Mouse (Mus musculus) limb, embryonic 11.5 days (tissue): ENCODE results near the gene Mgat2. TPM values are rescaled to one million over a fixed set of nuclear protein-coding genes. Genes with fewer than 3 reads are reported as not detected.

Source experiments
- ATAC-seq: fragments of 200-750 bp; cut with Nextera tagmentation; 2 replicates; pipeline ENCODE4 v1.8.0; 2017; ENCODE audit warnings: low read depth; ENCODE audit not compliant: insufficient number of reproducible peaks, low FRiP score, low TSS enrichment
- DNase-seq: peaks from one replicate; pipeline ENCODE4 v3.0.0-alpha.2; 2015; ENCODE audit warnings: low spot score
- H3K27ac ChIP-seq: fragments of 300-500 bp; sonication (generic); replicated peaks from 2 replicates; pipeline ENCODE4 v1.5.1; 2014; ENCODE audit warnings: low read depth, mild to moderate bottlenecking, low read length
- H3K27me3 ChIP-seq: fragments of 300-500 bp; sonication (generic); 2 replicates; pipeline ENCODE4 v1.6.1; 2014; ENCODE audit warnings: mild to moderate bottlenecking, low read length, mixed read lengths; ENCODE audit not compliant: control insufficient read depth, insufficient read depth
- H3K36me3 ChIP-seq: fragments of 300-500 bp; sonication (generic); 2 replicates; pipeline ENCODE4 v1.6.1; 2014; ENCODE audit warnings: mild to moderate bottlenecking, low read length, moderate library complexity, mixed read lengths; ENCODE audit not compliant: control insufficient read depth, insufficient read depth
- H3K4me1 ChIP-seq: fragments of 300-500 bp; sonication (generic); 2 replicates; pipeline ENCODE4 v1.6.1; 2014; ENCODE audit warnings: low read length, mixed read lengths; ENCODE audit not compliant: control insufficient read depth, insufficient read depth
- H3K4me2 ChIP-seq: fragments of 300-500 bp; sonication (generic); 2 replicates; pipeline ENCODE4 v1.6.1; 2014; ENCODE audit warnings: low read depth, mild to moderate bottlenecking, moderate library complexity; ENCODE audit not compliant: severe bottlenecking
- H3K4me3 ChIP-seq: fragments of 300-500 bp; sonication (generic); 2 replicates; pipeline ENCODE4 v1.5.1; 2014; ENCODE audit warnings: low read depth, low read length
- H3K9ac ChIP-seq: fragments of 300-500 bp; sonication (generic); 2 replicates; pipeline ENCODE4 v1.6.1; 2014; ENCODE audit warnings: mild to moderate bottlenecking, low read length
- H3K9me3 ChIP-seq: fragments of 300-500 bp; sonication (generic); 2 replicates; pipeline ENCODE4 v1.6.1; 2016; ENCODE audit warnings: low read length; ENCODE audit not compliant: control insufficient read depth
- WGBS: fragments of 180-500 bp; shearing (Covaris S2); extraction: QIAGEN DNeasy Blood & Tissue Kit; methylation state at CpG from one replicate; pipeline ENCODE4 v1.1.7; 2014; 5-methylcytosine and 5-hydroxymethylcytosine counted together
- polyA plus RNA-seq: library from polyadenylated mRNA; unstranded; fragments of >200 nt; fragmentation: Nextera tagmentation; extraction: Ambion mirVana; gene quantifications from 2 replicates; pipeline ENCODE4 v1.2.1, GENCODE M21; 2014

Gene Mgat2
- polyA plus RNA-seq, result 32.3 and 33.6 TPM in 2 replicates

GRCm38 (mm10) chr12:69183583-69184308, at the start of gene Mgat2, which contains the start of gene Rpl36al:
TSS of gene Mgat2 (plus strand) at chr12:69184157.
TSS of gene Rpl36al (minus strand) at chr12:69184083.
- H3K36me3 ChIP-seq, result peaks cover 2% of the 10 kb centered on the region
- no peaks in the 10 kb centered on the region for H3K27me3 ChIP-seq
- H3K27ac ChIP-seq, result peak within 1 kb of the TSS; percentile 73
- ATAC-seq (peak; percentile 99), DNase-seq (peak; percentile 98)
- H3K4me1 ChIP-seq, result peaks cover 7% of the 10 kb centered on the region
- no peaks in the 10 kb centered on the region for H3K9me3 ChIP-seq
- peak within 1 kb of the TSS; percentile 93 for H3K4me3 ChIP-seq
- WGBS, result under 1% methylated on average over 79 of the region's 84 CpGs
- peak within 1 kb of the TSS; percentile 89 for H3K9ac ChIP-seq
- peak within 1 kb of the TSS; percentile 94 for H3K4me2 ChIP-seq

GRCm38 (mm10) chr12:69139201-69139600, 44.8 kb upstream of the Mgat2 start:
- ATAC-seq, result no peak

GRCm38 (mm10) chr12:69139841-69140240, 44.1 kb upstream of the Mgat2 start:
- no peak for DNase-seq
- H3K9me3 ChIP-seq, result no peaks in the 10 kb centered on the region
- H3K4me2 ChIP-seq, result no peak overlapping the region
- no peak overlapping the region for H3K9ac ChIP-seq
- H3K36me3 ChIP-seq, result no peaks in the 10 kb centered on the region
- no peak; the same call in 1 of the 2 replicates for ATAC-seq
- no peak overlapping the region for H3K27ac ChIP-seq
- no peak overlapping the region for H3K4me3 ChIP-seq
- WGBS, result 79% methylated on average over 7 of the region's 7 CpGs
- H3K4me1 ChIP-seq, result no peaks in the 10 kb centered on the region
- no peaks in the 10 kb centered on the region for H3K27me3 ChIP-seq

More at GRCm38 (mm10) chr12:69139201-69139600, 44.8 kb upstream of the Mgat2 start:
- Histone ChIP-seq H3K9me3 (no peaks in the 10 kb centered on the region), H3K36me3 (no peaks in the 10 kb centered on the region), H3K9ac (no peak overlapping the region), H3K4me2 (no peak overlapping the region), H3K4me3 (no peak overlapping the region), H3K4me1 (no peaks in the 10 kb centered on the region), H3K27me3 (no peaks in the 10 kb centered on the region), H3K27ac (no peak overlapping the region)
- WGBS, result 90% methylated on average over 3 of the region's 3 CpGs
- DNase-seq, result no peak

GRCm38 (mm10) chr12:69143460-69143859, 40.5 kb upstream of the Mgat2 start:
- H3K27me3 ChIP-seq, result no peaks in the 10 kb centered on the region
- no peaks in the 10 kb centered on the region for H3K4me1 ChIP-seq
- H3K9me3 ChIP-seq, result no peaks in the 10 kb centered on the region
- H3K36me3 ChIP-seq, result no peaks in the 10 kb centered on the region
- H3K4me2 ChIP-seq, result no peak overlapping the region
- DNase-seq, result no peak
- WGBS, result 78% methylated on average over 6 of the region's 6 CpGs
- no peak overlapping the region for H3K9ac ChIP-seq
- no peak for ATAC-seq
- no peak overlapping the region for H3K27ac ChIP-seq
- H3K4me3 ChIP-seq, result no peak overlapping the region

GRCm38 (mm10) chr12:69147166-69147735, 36.7 kb upstream of the Mgat2 start:
- 94% methylated on average over 5 of the region's 5 CpGs for WGBS
- no peak overlapping the region for H3K27ac ChIP-seq
- no peak overlapping the region for H3K9ac ChIP-seq
- H3K36me3 ChIP-seq, result no peaks in the 10 kb centered on the region
- no peaks in the 10 kb centered on the region for H3K9me3 ChIP-seq
- ATAC-seq (no peak), DNase-seq (no peak)
- H3K27me3 ChIP-seq, result no peaks in the 10 kb centered on the region
- H3K4me3 ChIP-seq, result no peak overlapping the region
- no peak overlapping the region for H3K4me2 ChIP-seq
- H3K4me1 ChIP-seq, result no peaks in the 10 kb centered on the region

GRCm38 (mm10) chr12:69150049-69150448, 33.9 kb upstream of the Mgat2 start:
- no peak overlapping the region for H3K4me3 ChIP-seq
- no peaks in the 10 kb centered on the region for H3K4me1 ChIP-seq
- H3K4me2 ChIP-seq, result no peak overlapping the region
- no peaks in the 10 kb centered on the region for H3K27me3 ChIP-seq
- 75% methylated on average over 13 of the region's 13 CpGs for WGBS
- H3K9ac ChIP-seq, result no peak overlapping the region
- H3K9me3 ChIP-seq, result no peaks in the 10 kb centered on the region
- DNase-seq (no peak), ATAC-seq (no peak)
- H3K36me3 ChIP-seq, result no peaks in the 10 kb centered on the region
- H3K27ac ChIP-seq, result no peak overlapping the region

- Histone ChIP-seq H3K4me2 (no peak overlapping the region), H3K9ac (no peak overlapping the region), H3K4me3 (no peak overlapping the region), H3K9me3 (no peaks in the 10 kb centered on the region), H3K27me3 (no peaks in the 10 kb centered on the region), H3K36me3 (peaks cover 3% of the 10 kb centered on the region; the same call in 1 of the 2 replicates), H3K4me1 (no peaks in the 10 kb centered on the region), H3K27ac (no peak overlapping the region)
- WGBS, result 78% methylated on average over 2 of the region's 2 CpGs
- DNase-seq (no peak), ATAC-seq (no peak)
These were observed 28.0 kb upstream of the Mgat2 start for GRCm38 (mm10) chr12:69155923-69156322.

GRCm38 (mm10) chr12:69156436-69156835, 27.5 kb upstream of the Mgat2 start:
- WGBS, result 87% methylated on average over 4 of the region's 4 CpGs
- peaks cover 3% of the 10 kb centered on the region; the same call in 1 of the 2 replicates for H3K36me3 ChIP-seq
- H3K27me3 ChIP-seq, result no peaks in the 10 kb centered on the region
- H3K27ac ChIP-seq, result no peak overlapping the region
- no peaks in the 10 kb centered on the region for H3K4me1 ChIP-seq
- H3K9me3 ChIP-seq, result no peaks in the 10 kb centered on the region
- no peak overlapping the region for H3K4me3 ChIP-seq
- DNase-seq (no peak), ATAC-seq (no peak)
- H3K9ac ChIP-seq, result no peak overlapping the region
- H3K4me2 ChIP-seq, result no peak overlapping the region
